Mouse (Mus musculus): ENCODE data around the gene Bmpr1a. TPM values are rescaled to one million over a fixed set of nuclear protein-coding genes. Genes with fewer than 3 reads are reported as not detected.
"Not testable (repeated sequence)": the region's sequence is repeated elsewhere in the genome, so short reads cannot be mapped to it uniquely, and the experiment has no call there.

Bmpr1a gene
- polyA plus RNA-seq, 1 experiment from 2014 or later, result 0.39 TPM

- Histone ChIP-seq H3K27ac (no peak overlapping the region), H3K79me2 (ENCODE audit: inconsistent target) (no peaks in the 10 kb centered on the region), H3K4me3 (ENCODE audit: inconsistent target) (no peak overlapping the region), H3K36me3 (ENCODE audit: inconsistent target) (no peaks in the 10 kb centered on the region)
- 88% methylated on average over 6 of the region's 6 CpGs for WGBS (ENCODE audit: missing documents)
Observed at GRCm38 (mm10) chr14:34372646-34373045, 130.5 kb downstream of the Bmpr1a start.

DNA sequence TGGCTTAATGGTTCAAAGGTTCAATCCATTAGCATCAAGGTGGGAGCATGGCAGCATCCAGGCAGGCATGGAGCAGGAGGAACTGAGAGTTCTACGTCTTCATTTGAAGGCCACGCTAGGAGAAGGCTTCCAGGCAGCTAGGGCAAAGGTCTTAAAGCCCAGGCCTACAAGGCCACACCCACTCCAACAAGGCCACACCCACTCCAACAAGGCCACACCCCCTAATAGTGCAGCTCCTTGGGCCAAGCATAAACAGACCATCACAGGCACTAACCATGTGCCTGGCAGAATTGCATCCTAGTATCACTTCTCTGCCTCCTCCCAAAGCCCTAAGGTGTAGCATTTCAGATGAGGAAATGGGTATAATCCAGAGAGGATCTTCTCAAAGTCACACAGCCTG, 131.4 kb downstream of the Bmpr1a start:
- Histone ChIP-seq H3K27ac (no peak overlapping the region), H3K4me3 (ENCODE audit: inconsistent target) (no peak overlapping the region), H3K36me3 (ENCODE audit: inconsistent target) (no peaks in the 10 kb centered on the region), H3K79me2 (ENCODE audit: inconsistent target) (no peaks in the 10 kb centered on the region)
- WGBS (ENCODE audit: missing documents), result 79% methylated on average over 2 of the region's 2 CpGs

- Histone ChIP-seq H3K79me2 (ENCODE audit: inconsistent target) (no peaks in the 10 kb centered on the region), H3K27ac (no peak overlapping the region), H3K36me3 (ENCODE audit: inconsistent target) (no peaks in the 10 kb centered on the region), H3K4me3 (ENCODE audit: inconsistent target) (no peak overlapping the region)
- 93% methylated on average over 3 of the region's 3 CpGs for WGBS (ENCODE audit: missing documents)
Observed at GRCm38 (mm10) chr14:34370921-34371320, 132.2 kb downstream of the Bmpr1a start.

DNA sequence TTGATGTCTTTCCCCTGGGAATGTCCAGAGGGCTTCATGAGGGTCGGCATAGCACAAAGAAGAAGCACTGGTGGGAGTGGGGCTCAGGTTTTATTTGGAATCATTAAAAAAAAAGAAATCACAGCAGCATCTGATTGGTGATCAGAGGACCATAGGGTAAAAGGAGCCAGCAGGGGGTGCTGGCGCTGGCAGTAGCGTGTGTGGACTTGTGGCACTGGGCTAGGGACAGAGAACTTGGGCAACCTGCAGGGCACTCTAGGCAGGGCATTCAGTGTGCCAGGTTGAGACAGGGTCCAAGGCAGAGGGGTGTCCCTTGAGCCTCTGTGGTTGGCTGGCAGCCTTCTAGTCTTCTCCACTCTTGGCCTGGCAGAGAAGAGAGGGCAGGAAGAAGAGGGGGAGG, 132.9 kb downstream of the Bmpr1a start:
- WGBS (ENCODE audit: missing documents), result 83% methylated on average over 3 of the region's 3 CpGs
- H3K4me3 ChIP-seq (ENCODE audit: inconsistent target), result no peak overlapping the region
- H3K27ac ChIP-seq, result no peak overlapping the region
- H3K79me2 ChIP-seq (ENCODE audit: inconsistent target), result no peaks in the 10 kb centered on the region
- no peaks in the 10 kb centered on the region for H3K36me3 ChIP-seq (ENCODE audit: inconsistent target)

GRCm38 (mm10) chr14:34365147-34365507, 138.0 kb downstream of the Bmpr1a start:
- H3K27ac ChIP-seq, result no peak overlapping the region
- H3K79me2 ChIP-seq (ENCODE audit: inconsistent target), result no peaks in the 10 kb centered on the region
- 96% methylated on average over 2 of the region's 2 CpGs for WGBS (ENCODE audit: missing documents)
- no peak overlapping the region for H3K4me3 ChIP-seq (ENCODE audit: inconsistent target)
- H3K36me3 ChIP-seq (ENCODE audit: inconsistent target), result no peaks in the 10 kb centered on the region

GRCm38 (mm10) chr14:34364254-34365146, 138.6 kb downstream of the Bmpr1a start:
- H3K36me3 ChIP-seq (ENCODE audit: inconsistent target); H3K4me3 ChIP-seq (ENCODE audit: inconsistent target); H3K79me2 ChIP-seq (ENCODE audit: inconsistent target): not testable (repeated sequence)
- 95% methylated on average over 13 of the region's 15 CpGs for WGBS (ENCODE audit: missing documents)
- H3K27ac ChIP-seq, result peak overlapping the region; percentile 51

GRCm38 (mm10) chr14:34363490-34364253, 139.5 kb downstream of the Bmpr1a start:
- 16% methylated on average over 32 of the region's 32 CpGs for WGBS (ENCODE audit: missing documents)
- Histone ChIP-seq H3K27ac (peak overlapping the region; percentile 51), H3K79me2 (ENCODE audit: inconsistent target) (no peaks in the 10 kb centered on the region), H3K36me3 (ENCODE audit: inconsistent target) (no peaks in the 10 kb centered on the region), H3K4me3 (ENCODE audit: inconsistent target) (peak overlapping the region; percentile 28)

GRCm38 (mm10) chr14:34362726-34363445, 140.3 kb downstream of the Bmpr1a start:
- Histone ChIP-seq H3K27ac (peak overlapping the region; percentile 51), H3K36me3 (ENCODE audit: inconsistent target) (no peaks in the 10 kb centered on the region), H3K4me3 (ENCODE audit: inconsistent target) (peak overlapping the region; percentile 28), H3K79me2 (ENCODE audit: inconsistent target) (no peaks in the 10 kb centered on the region)
- 57% methylated on average over 18 of the region's 18 CpGs for WGBS (ENCODE audit: missing documents)

- Histone ChIP-seq H3K4me3 (ENCODE audit: inconsistent target) (no peak overlapping the region), H3K36me3 (ENCODE audit: inconsistent target) (no peaks in the 10 kb centered on the region), H3K27ac (no peak overlapping the region), H3K79me2 (ENCODE audit: inconsistent target) (no peaks in the 10 kb centered on the region)
- 83% methylated on average over 4 of the region's 4 CpGs for WGBS (ENCODE audit: missing documents)
Observed at GRCm38 (mm10) chr14:34362135-34362534, 141.0 kb downstream of the Bmpr1a start.

Other genes starting within 250 kb of the Bmpr1a start
- gene Shld2, start 192.8 kb downstream of the Bmpr1a start, polyA plus RNA-seq (2018), result 5.9 to 7.5 TPM (median 7.1 TPM) in 3 replicates
- 110 to 176 TPM (median 161 TPM) in 3 replicates for gene Glud1, start 192.6 kb downstream of the Bmpr1a start, polyA plus RNA-seq (2018)
- gene Fam25c, start 147.9 kb downstream of the Bmpr1a start, polyA plus RNA-seq (2018), result not detected in 3 replicates
- gene Sncg, start 128.6 kb downstream of the Bmpr1a start, polyA plus RNA-seq (2018), result not detected in 3 replicates
- gene Mmrn2, start 127.9 kb downstream of the Bmpr1a start, polyA plus RNA-seq (2018), result 0.07 to 0.11 TPM in 2 of 3 replicates, not detected in the other
- not detected in 3 replicates for gene 9230112D13Rik, start 19.5 kb upstream of the Bmpr1a start, polyA plus RNA-seq (2018)
- not detected in 3 replicates for gene Ldb3, start 85.3 kb upstream of the Bmpr1a start, polyA plus RNA-seq (2018)
- not detected in 3 replicates for gene Opn4, start 96.8 kb upstream of the Bmpr1a start, polyA plus RNA-seq (2018)
- gene Wapl, start 170.6 kb upstream of the Bmpr1a start, polyA plus RNA-seq (2018), result 39.9 to 47.6 TPM (median 44.0 TPM) in 3 replicates

Data from macrophage (primary cell).